Mouse (Mus musculus) thymus, adult 2 months (tissue): ENCODE measurements around the gene Mfap2. TPM values are rescaled to one million over a fixed set of nuclear protein-coding genes. Genes with fewer than 3 reads are reported as not detected.
A peak's percentile ranks its signal among the peaks of the same experiment; 100 is the strongest.

Experiments
- DNase-seq: peaks from one replicate; pipeline ENCODE4 v3.0.0; 2021
- H3K27ac ChIP-seq: fragments of 200-500 bp; 2 replicates; pipeline ENCODE4 v1.5.1; 2012; ENCODE audit warnings: low read length, control low read depth; ENCODE audit not compliant: control insufficient read depth, insufficient read depth
- H3K27me3 ChIP-seq: fragments of 200-500 bp; 2 replicates; pipeline ENCODE4 v1.6.1; 2012; ENCODE audit warnings: mild to moderate bottlenecking, low read length, moderate library complexity, mixed read lengths; ENCODE audit not compliant: control insufficient read depth, insufficient read depth
- H3K36me3 ChIP-seq: fragments of 200-500 bp; 2 replicates; pipeline ENCODE4 v1.6.1; 2012; ENCODE audit warnings: mild to moderate bottlenecking, low read length, moderate library complexity; ENCODE audit not compliant: control insufficient read depth, insufficient read depth
- H3K4me1 ChIP-seq: fragments of 200-500 bp; replicated peaks from 2 replicates; pipeline ENCODE4 v1.6.1; 2012; ENCODE audit warnings: low read length; ENCODE audit not compliant: control insufficient read depth, insufficient read depth
- H3K4me3 ChIP-seq: fragments of 200-500 bp; 2 replicates; pipeline ENCODE4 v1.5.1; 2012; ENCODE audit warnings: mild to moderate bottlenecking, low read length, control low read depth, moderate library complexity; ENCODE audit not compliant: control insufficient read depth, insufficient read depth
- CTCF ChIP-seq: fragments of 200-500 bp; IDR thresholded peaks from 2 replicates; pipeline ENCODE4 v1.5.1; 2012; ENCODE audit warnings: mild to moderate bottlenecking, control low read depth, low read length, moderate library complexity, borderline replicate concordance; ENCODE audit not compliant: control insufficient read depth, poor library complexity, insufficient read depth; ENCODE audit errors: extremely low read depth
- POLR2A ChIP-seq: fragments of 200-500 bp; IDR thresholded peaks from 2 replicates; pipeline ENCODE4 v1.6.1; 2012; ENCODE audit warnings: mild to moderate bottlenecking, low read length, control low read depth, moderate library complexity; ENCODE audit not compliant: control insufficient read depth, poor library complexity, insufficient read depth; ENCODE audit errors: extremely low read depth
- WGBS: fragments of 180-500 bp; shearing (Covaris S2); methylation state at CpG from one replicate; pipeline ENCODE4 v1.1.7; 2018; 5-methylcytosine and 5-hydroxymethylcytosine counted together
- polyA plus RNA-seq: library from polyadenylated mRNA; depleted of rRNA; stranded (reverse); fragments of >200 nt; gene quantifications from 2 replicates; pipeline ENCODE4 v1.2.3, GENCODE M21; 2012; rRNA removed

The Mfap2 gene
- polyA plus RNA-seq, 1 experiment, result 6.1 TPM

DNA sequence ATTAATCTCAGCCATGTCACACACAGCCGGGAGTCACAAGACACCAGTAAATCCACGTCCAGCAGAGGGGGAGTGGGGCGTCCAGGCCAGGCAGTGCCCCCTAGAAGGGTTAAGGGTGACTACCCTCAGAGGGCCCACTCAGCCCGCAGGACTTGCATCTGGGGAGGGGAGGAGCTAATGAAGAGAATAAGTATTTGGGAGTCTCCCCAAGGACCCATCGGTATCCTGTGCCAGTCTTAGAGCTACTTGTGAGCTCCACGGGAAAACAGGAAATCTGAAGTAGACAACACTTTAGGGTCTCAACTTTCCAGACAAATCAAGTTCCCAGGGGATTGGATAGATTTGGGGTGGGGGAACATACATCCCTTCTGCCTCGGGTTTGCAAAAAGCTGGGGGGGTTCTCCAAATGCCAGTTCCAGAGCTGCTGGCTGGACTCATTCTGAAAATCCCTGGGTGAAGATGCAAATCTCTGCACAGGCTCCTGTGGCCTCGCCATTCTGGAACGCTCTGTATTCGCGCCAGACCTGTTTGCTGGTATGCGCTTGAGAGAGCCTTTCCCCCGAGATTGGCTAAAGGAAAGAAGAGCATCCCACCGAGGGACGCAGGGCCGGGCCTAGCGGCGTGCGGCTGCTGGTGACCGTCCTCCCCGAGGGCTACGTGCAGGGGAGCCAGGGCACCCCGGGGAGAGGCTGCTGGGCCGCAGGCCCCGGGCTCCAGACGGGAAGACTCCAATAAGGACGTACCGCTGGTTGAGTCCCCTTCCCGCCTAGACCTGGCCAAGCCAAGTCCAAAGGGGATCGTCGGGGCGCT, 49.6 kb downstream of the Mfap2 start:
- 12% methylated on average over 32 of the region's 32 CpGs for WGBS
- no peaks in the 10 kb centered on the region for H3K27me3 ChIP-seq
- no peak for DNase-seq
- TF ChIP-seq POLR2A (no peak), CTCF (no peak)
- H3K27ac ChIP-seq, result no peak overlapping the region
- no peaks in the 10 kb centered on the region for H3K36me3 ChIP-seq
- peaks cover 9% of the 10 kb centered on the region for H3K4me1 ChIP-seq
- peak overlapping the region; percentile 61 for H3K4me3 ChIP-seq

DNA sequence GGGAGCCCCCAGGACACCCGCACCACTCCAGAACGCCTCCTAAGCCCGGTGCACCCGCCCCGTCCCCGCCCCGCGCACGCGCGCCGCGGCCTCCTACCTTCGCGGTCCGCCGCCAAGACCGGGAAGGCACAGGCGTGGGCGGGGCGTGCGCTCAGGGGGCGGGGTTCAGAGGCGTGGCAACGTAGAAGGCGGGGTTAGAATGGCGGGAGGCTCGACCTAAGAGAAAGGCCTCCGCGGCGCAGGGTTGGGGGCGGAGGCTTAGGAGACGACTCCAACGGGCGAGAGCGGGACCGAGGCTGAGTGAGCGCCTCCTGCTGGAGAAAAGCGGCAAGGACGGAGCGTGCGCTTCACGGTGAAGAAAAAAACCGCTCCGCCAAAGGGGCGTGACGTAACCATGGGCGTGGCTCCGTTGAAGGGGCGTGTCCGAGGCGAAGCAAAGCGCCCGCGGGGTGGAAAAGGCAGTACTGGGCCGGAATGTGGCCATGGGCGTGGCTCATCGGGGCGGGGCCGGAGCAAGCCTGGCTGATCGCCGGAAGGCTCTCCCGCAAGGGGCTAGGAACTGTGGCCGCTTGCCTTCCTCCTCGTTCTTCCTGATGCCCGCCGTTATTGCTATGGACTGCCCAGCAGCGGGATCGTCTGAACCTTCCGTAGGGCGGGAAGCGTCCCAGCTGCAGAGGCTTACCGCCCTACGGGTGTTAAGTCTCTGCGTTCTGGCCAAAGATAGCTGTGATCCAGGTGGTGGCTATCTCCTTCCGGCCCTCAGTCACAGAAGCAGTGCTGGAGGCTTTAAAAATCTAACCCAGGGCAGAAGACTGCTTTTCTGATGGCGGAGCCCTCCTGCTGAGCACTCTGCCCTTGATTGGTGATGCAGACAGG, 50.4 kb downstream of the Mfap2 start, which contains the start of gene Crocc:
Gene Crocc (minus strand): TSS at position 125 of the 876 bp plus-strand sequence.
- under 1% methylated on average over 77 of the region's 77 CpGs for WGBS
- Histone ChIP-seq H3K4me1 (peaks cover 9% of the 10 kb centered on the region), H3K4me3 (peak within 1 kb of the TSS; percentile 61), H3K27me3 (no peaks in the 10 kb centered on the region), H3K36me3 (no peaks in the 10 kb centered on the region), H3K27ac (0 out of 2 replicates have a peak within 1 kb of the TSS, but pooled peaks have one; percentile 0)
- TF ChIP-seq POLR2A, result peak; percentile 56; the same call in 1 of the 2 replicates
- TF ChIP-seq CTCF, result peak; percentile 89; the same call in 1 of the 2 replicates
- peak; percentile 100 for DNase-seq

- Histone ChIP-seq H3K27me3 (no peaks in the 10 kb centered on the region), H3K27ac (no peak overlapping the region), H3K4me1 (peaks cover 9% of the 10 kb centered on the region), H3K4me3 (no peak overlapping the region), H3K36me3 (peaks cover 28% of the 10 kb centered on the region)
- TF ChIP-seq POLR2A, result no peak
- no peak for TF ChIP-seq CTCF
- 97% methylated on average over 4 of the region's 4 CpGs for WGBS
- no peak for DNase-seq
Observed at GRCm38 (mm10) chr4:141064104-141064659, 54.0 kb downstream of the Mfap2 start.

GRCm38 (mm10) chr4:141065123-141065522, 54.9 kb downstream of the Mfap2 start:
- WGBS, result 11% methylated on average over 8 of the region's 8 CpGs
- DNase-seq, result peak; percentile 86
- H3K27me3 ChIP-seq, result no peaks in the 10 kb centered on the region
- H3K36me3 ChIP-seq, result peaks cover 35% of the 10 kb centered on the region
- peaks cover 2% of the 10 kb centered on the region; the same call in 1 of the 2 replicates for H3K4me1 ChIP-seq
- peak; percentile 92 for TF ChIP-seq CTCF
- TF ChIP-seq POLR2A, result no peak
- no peak overlapping the region for H3K27ac ChIP-seq
- H3K4me3 ChIP-seq, result no peak overlapping the region

Other genes with a start within 250 kb of the Mfap2 start
- gene Padi4, start 236.2 kb upstream of the Mfap2 start, polyA plus RNA-seq, result 21.0 and 23.5 TPM in 2 replicates
- gene Padi3, start 199.8 kb upstream of the Mfap2 start, polyA plus RNA-seq, result 2.6 and 3.7 TPM in 2 replicates
- gene Padi1, start 164.6 kb upstream of the Mfap2 start, polyA plus RNA-seq, result 0.85 and 0.89 TPM in 2 replicates
- 19.5 and 21.9 TPM in 2 replicates for gene Padi2, start 104.1 kb upstream of the Mfap2 start, polyA plus RNA-seq
- gene Sdhb, start 49.2 kb upstream of the Mfap2 start, polyA plus RNA-seq, result 194 and 239 TPM in 2 replicates
- gene Atp13a2, start 23.5 kb upstream of the Mfap2 start, polyA plus RNA-seq, result 300 and 301 TPM in 2 replicates
- 12.9 and 17.6 TPM in 2 replicates for gene Crocc, start 50.1 kb downstream of the Mfap2 start, polyA plus RNA-seq
- gene Necap2, start 67.9 kb downstream of the Mfap2 start, polyA plus RNA-seq, result 105 and 111 TPM in 2 replicates
- 0.08 and 0.23 TPM in 2 replicates for gene Spata21, start 77.9 kb downstream of the Mfap2 start, polyA plus RNA-seq
- 54.2 and 62.1 TPM in 2 replicates for gene Szrd1, start 129.4 kb downstream of the Mfap2 start, polyA plus RNA-seq
- 29.1 and 29.3 TPM in 2 replicates for gene Fbxo42, start 137.5 kb downstream of the Mfap2 start, polyA plus RNA-seq
- gene Rsg1, start 203.5 kb downstream of the Mfap2 start, polyA plus RNA-seq, result 3.5 and 3.6 TPM in 2 replicates
- gene Arhgef19, start 229.1 kb downstream of the Mfap2 start, polyA plus RNA-seq, result 2.6 and 2.8 TPM in 2 replicates